Mouse (Mus musculus) hindbrain, embryonic 14.5 days (tissue): Measurements from ENCODE around the gene Hid1. TPM values are rescaled to one million over a fixed set of nuclear protein-coding genes. Genes with fewer than 3 reads are reported as not detected.

Experiments
- ATAC-seq: fragments of 200-750 bp; cut with Nextera tagmentation; 2 replicates; pipeline ENCODE4 v1.8.0; 2017; ENCODE audit warnings: moderate number of reproducible peaks, mild to moderate bottlenecking, moderate TSS enrichment, moderate library complexity; ENCODE audit not compliant: low FRiP score
- DNase-seq: peaks from one replicate; pipeline ENCODE4 v3.0.0-alpha.2; 2015; ENCODE audit warnings: low spot score
- H3K27ac ChIP-seq: fragments of 300-500 bp; sonication (generic); 2 replicates; pipeline ENCODE4 v1.5.1; 2014; ENCODE audit warnings: mild to moderate bottlenecking, moderate library complexity
- H3K27me3 ChIP-seq: fragments of 300-500 bp; sonication (generic); 2 replicates; pipeline ENCODE4 v1.6.1; 2014; ENCODE audit warnings: mild to moderate bottlenecking, low read length, mixed read lengths; ENCODE audit not compliant: control insufficient read depth, insufficient read depth
- H3K36me3 ChIP-seq: fragments of 300-500 bp; sonication (generic); replicated peaks from 2 replicates; pipeline ENCODE4 v1.6.1; 2014; ENCODE audit not compliant: control insufficient read depth, insufficient read depth
- H3K4me1 ChIP-seq: fragments of 300-500 bp; sonication (generic); replicated peaks from 2 replicates; pipeline ENCODE4 v1.6.1; 2014; ENCODE audit warnings: antibody characterized with exemption, low read length, mixed read lengths; ENCODE audit not compliant: control insufficient read depth, insufficient read depth
- H3K4me2 ChIP-seq: fragments of 300-500 bp; sonication (generic); replicated peaks from 2 replicates; pipeline ENCODE4 v1.6.1; 2014; ENCODE audit warnings: mild to moderate bottlenecking, moderate library complexity
- H3K4me3 ChIP-seq: fragments of 300-500 bp; sonication (generic); replicated peaks from 2 replicates; pipeline ENCODE4 v1.5.1; 2014; ENCODE audit warnings: mild to moderate bottlenecking, low read length
- H3K9ac ChIP-seq: fragments of 300-500 bp; sonication (generic); 2 replicates; pipeline ENCODE4 v1.6.1; 2014
- H3K9me3 ChIP-seq: fragments of 300-500 bp; sonication (generic); 2 replicates; pipeline ENCODE4 v1.6.1; 2016; ENCODE audit warnings: low read length; ENCODE audit not compliant: control insufficient read depth
- WGBS: fragments of 180-500 bp; shearing (Covaris S2); extraction: QIAGEN DNeasy Blood & Tissue Kit; methylation state at CpG from one replicate; pipeline ENCODE4 v1.1.7; 2014; 5-methylcytosine and 5-hydroxymethylcytosine counted together
- polyA plus RNA-seq: library from polyadenylated mRNA; unstranded; fragments of >200 nt; fragmentation: Nextera tagmentation; extraction: Ambion mirVana; gene quantifications from 2 replicates; pipeline ENCODE4 v1.2.1, GENCODE M21; 2014

The Hid1 gene
- polyA plus RNA-seq, 1 experiment from 2014 or later = 44.5 TPM

DNA sequence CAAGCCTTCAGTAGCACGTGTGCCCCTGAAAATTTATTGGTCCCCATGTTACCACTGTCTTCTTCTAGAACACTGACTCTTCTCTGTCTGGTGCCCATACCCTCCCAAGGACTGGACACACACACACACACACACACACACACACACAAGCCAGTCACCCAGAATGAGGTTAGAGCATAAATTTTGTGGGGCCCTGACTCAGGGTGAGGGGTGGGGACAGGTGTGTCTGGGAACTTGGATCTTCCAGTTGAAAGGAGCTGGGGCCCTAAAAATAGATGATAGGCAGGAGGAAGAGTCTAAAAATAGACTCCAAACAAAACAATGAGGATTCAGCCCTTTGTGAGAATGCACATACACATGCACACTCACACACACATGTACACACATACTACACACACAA lies 58.8 kb downstream of the Hid1 start:
- no peak for ATAC-seq
- H3K9me3 ChIP-seq = no peaks in the 10 kb centered on the region
- H3K4me2 ChIP-seq = no peak overlapping the region
- WGBS = 80% methylated on average over 1 of the region's 1 CpGs
- no peaks in the 10 kb centered on the region for H3K36me3 ChIP-seq
- no peak overlapping the region for H3K4me3 ChIP-seq
- H3K9ac ChIP-seq = no peak overlapping the region
- H3K27ac ChIP-seq = no peak overlapping the region
- peaks cover 14% of the 10 kb centered on the region; the same call in 1 of the 2 replicates for H3K27me3 ChIP-seq
- DNase-seq = no peak
- no peaks in the 10 kb centered on the region for H3K4me1 ChIP-seq

DNA sequence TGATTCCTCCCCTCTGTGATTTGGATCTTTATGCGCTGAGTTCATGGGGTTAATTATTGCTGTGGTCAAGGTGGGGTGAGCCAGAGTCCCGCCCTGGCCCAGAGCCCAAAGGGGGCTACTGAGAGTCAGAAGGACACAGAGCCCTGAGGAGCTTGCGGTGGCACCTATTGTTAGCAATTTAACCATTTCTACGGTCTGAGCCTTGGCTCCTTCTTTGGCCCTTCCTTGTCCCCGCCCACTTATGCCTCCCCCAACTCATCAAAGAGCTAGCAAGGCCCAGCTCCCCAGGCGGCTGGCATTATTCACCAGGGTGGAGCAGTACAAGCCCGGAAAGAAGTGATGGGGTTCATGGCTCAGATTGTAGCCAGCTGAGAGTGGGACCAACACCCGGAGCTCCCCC lies 60.7 kb downstream of the Hid1 start, which contains the start of gene Otop2:
Otop2 (plus strand) TSS at position 301 of the 400 bp plus-strand sequence.
- DNase-seq = no peak
- Histone ChIP-seq H3K9me3 (no peaks in the 10 kb centered on the region), H3K4me1 (no peaks in the 10 kb centered on the region), H3K9ac (no peak within 1 kb of the TSS), H3K4me3 (no peak within 1 kb of the TSS), H3K4me2 (no peak within 1 kb of the TSS), H3K27me3 (0 out of 2 replicates have a peak, but pooled peaks cover 3% of the 10 kb centered on the region), H3K27ac (no peak within 1 kb of the TSS), H3K36me3 (no peaks in the 10 kb centered on the region)
- 12% methylated on average over 8 of the region's 8 CpGs for WGBS
- no peak for ATAC-seq

DNA sequence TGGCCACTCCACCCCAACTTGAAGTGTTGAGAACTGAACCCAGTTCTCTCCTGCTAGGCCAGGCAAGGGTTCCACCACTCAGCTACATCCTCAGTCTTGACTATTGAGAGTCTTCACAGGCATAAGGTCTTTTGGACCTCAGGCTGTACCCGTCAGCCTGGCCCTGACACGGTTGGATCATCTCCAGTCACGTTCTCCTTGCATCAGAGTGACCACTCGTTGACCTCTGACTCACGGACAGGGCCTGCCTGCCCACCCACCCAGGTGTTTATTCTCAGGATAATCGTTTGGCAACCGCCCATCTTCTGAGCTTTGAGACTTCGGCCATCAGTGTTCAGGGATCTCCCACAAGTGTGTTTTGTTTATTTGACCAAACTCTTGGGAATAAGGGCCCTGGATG lies 64.4 kb downstream of the Hid1 start:
- no peaks in the 10 kb centered on the region for H3K4me1 ChIP-seq
- WGBS = 81% methylated on average over 8 of the region's 8 CpGs
- 0 out of 2 replicates have a peak, but pooled peaks cover 6% of the 10 kb centered on the region for H3K27me3 ChIP-seq
- no peaks in the 10 kb centered on the region for H3K36me3 ChIP-seq
- H3K4me3 ChIP-seq = no peak overlapping the region
- no peak for DNase-seq
- H3K4me2 ChIP-seq = no peak overlapping the region
- H3K9ac ChIP-seq = no peak overlapping the region
- ATAC-seq = no peak
- H3K27ac ChIP-seq = no peak overlapping the region
- H3K9me3 ChIP-seq = 0 out of 2 replicates have a peak, but pooled peaks cover 2% of the 10 kb centered on the region

DNA sequence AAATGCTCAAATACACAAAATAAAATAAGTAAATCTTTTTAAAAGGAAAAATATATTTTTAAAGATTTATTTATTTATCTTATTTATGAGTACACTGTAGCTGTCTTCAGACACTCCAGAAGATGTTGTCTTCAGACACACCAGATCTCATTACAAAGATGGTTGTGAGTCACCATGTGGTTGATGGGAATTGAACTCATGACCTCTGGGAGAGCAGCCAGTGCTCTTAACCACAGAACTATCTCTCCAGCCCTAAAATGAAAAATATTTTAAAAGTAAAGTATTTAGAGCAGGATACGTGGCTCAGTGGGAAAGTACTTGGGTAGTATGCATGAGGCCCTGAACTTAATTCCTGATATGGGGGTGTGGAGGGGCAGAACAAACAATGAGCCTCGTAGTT lies 66.2 kb downstream of the Hid1 start:
- no peak for ATAC-seq
- H3K4me2 ChIP-seq = no peak overlapping the region
- H3K9ac ChIP-seq = no peak overlapping the region
- DNase-seq = no peak
- no peak overlapping the region for H3K4me3 ChIP-seq
- H3K27me3 ChIP-seq = peaks cover 9% of the 10 kb centered on the region; the same call in 1 of the 2 replicates
- no peaks in the 10 kb centered on the region for H3K36me3 ChIP-seq
- WGBS = 91% methylated on average over 2 of the region's 2 CpGs
- H3K4me1 ChIP-seq = peaks cover 6% of the 10 kb centered on the region
- H3K27ac ChIP-seq = no peak overlapping the region
- 0 out of 2 replicates have a peak, but pooled peaks cover 2% of the 10 kb centered on the region for H3K9me3 ChIP-seq

DNA sequence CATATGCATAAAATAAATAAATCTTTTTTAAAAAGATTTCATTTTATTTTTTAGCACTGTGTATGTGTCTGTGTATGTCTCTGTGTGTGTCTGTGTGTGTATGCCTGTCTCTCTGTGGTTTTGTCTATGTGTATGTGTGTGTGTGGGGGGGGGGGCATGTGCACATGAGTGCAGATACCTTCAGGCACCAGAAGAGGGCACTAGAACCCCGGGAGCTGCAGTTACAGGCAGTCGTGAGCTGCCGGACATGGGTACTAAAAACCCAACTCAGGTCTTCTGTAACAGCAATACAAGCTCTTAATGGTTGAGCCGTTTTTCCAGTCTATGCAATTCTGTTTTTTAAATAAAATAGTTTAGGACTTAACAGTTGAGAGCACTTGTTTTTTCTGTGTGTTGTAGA lies 66.8 kb downstream of the Hid1 start:
- no peak overlapping the region for H3K4me2 ChIP-seq
- 85% methylated on average over 4 of the region's 4 CpGs for WGBS
- ATAC-seq = no peak

DNA sequence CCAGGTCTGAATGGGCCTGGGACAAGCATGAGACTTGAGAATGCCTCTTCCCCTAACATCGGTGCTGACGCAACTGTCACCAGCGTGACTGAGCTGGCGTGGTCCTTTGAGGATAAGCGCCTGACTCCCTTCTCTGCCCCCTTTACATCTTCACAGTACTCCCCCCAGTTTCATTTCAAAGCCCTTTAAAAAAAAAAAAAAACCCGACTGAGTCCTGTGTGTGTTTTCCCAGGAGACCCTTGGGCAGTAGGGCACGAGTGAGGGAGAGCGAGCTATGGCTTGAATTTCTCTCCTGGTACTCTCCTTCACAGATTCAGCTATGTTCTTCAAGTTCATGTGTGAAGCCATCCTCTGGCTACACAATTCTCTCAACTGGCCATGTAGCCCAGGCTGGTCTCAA lies 69.4 kb downstream of the Hid1 start:
- WGBS = 66% methylated on average over 8 of the region's 8 CpGs
- Histone ChIP-seq H3K9ac (no peak overlapping the region), H3K4me2 (peak overlapping the region; percentile 86), H3K4me1 (peaks cover 6% of the 10 kb centered on the region), H3K36me3 (no peaks in the 10 kb centered on the region), H3K4me3 (no peak overlapping the region), H3K9me3 (0 out of 2 replicates have a peak, but pooled peaks cover 2% of the 10 kb centered on the region), H3K27ac (no peak overlapping the region), H3K27me3 (peaks cover 11% of the 10 kb centered on the region; the same call in 1 of the 2 replicates)
- DNase-seq (no peak), ATAC-seq (no peak)

More for the DNA sequence above, 66.8 kb downstream of the Hid1 start:
- no peak for DNase-seq
- Histone ChIP-seq H3K9ac (no peak overlapping the region), H3K4me3 (no peak overlapping the region), H3K4me1 (peaks cover 6% of the 10 kb centered on the region), H3K36me3 (no peaks in the 10 kb centered on the region), H3K9me3 (0 out of 2 replicates have a peak, but pooled peaks cover 2% of the 10 kb centered on the region), H3K27me3 (peaks cover 11% of the 10 kb centered on the region; the same call in 1 of the 2 replicates), H3K27ac (no peak overlapping the region)

Other genes with a start within 250 kb of the Hid1 start
- not detected in 2 replicates for gene Cd300lf, start 233.8 kb downstream of the Hid1 start, polyA plus RNA-seq
- gene Slc9a3r1, start 204.4 kb downstream of the Hid1 start, polyA plus RNA-seq = 60.5 and 65.9 TPM in 2 replicates
- 10.7 and 11.7 TPM in 2 replicates for gene Tmem104, start 180.3 kb downstream of the Hid1 start, polyA plus RNA-seq
- 18.2 and 20.0 TPM in 2 replicates for gene Nat9, start 179.9 kb downstream of the Hid1 start, polyA plus RNA-seq
- gene Grin2c, start 100.5 kb downstream of the Hid1 start, polyA plus RNA-seq = 0.33 and 0.35 TPM in 2 replicates
- 15.2 TPM in 2 replicates for gene Fdxr, start 90.7 kb downstream of the Hid1 start, polyA plus RNA-seq
- gene Fads6, start 70.1 kb downstream of the Hid1 start, polyA plus RNA-seq = 1.4 and 1.5 TPM in 2 replicates
- 0.08 and 0.14 TPM in 2 replicates for gene Otop2, start 60.6 kb downstream of the Hid1 start, polyA plus RNA-seq
- 0.15 TPM in 1 of 2 replicates, not detected in the other for gene Ush1g, start 45.7 kb downstream of the Hid1 start, polyA plus RNA-seq
- gene Otop3, start 33.0 kb downstream of the Hid1 start, polyA plus RNA-seq = 1.8 and 1.9 TPM in 2 replicates
- 25.7 and 28.5 TPM in 2 replicates for gene Cdr2l, start 14.2 kb upstream of the Hid1 start, polyA plus RNA-seq
- 196 and 222 TPM in 2 replicates for gene Mrpl58, start 36.0 kb upstream of the Hid1 start, polyA plus RNA-seq
- gene Atp5h, start 52.2 kb upstream of the Hid1 start, polyA plus RNA-seq = 897 and 1,000 TPM in 2 replicates
- 31.3 and 32.3 TPM in 2 replicates for gene Kctd2, start 52.4 kb upstream of the Hid1 start, polyA plus RNA-seq
- not detected in 2 replicates for gene Trim80, start 72.8 kb upstream of the Hid1 start, polyA plus RNA-seq
- gene Slc16a5, start 94.7 kb upstream of the Hid1 start, polyA plus RNA-seq = 0.18 TPM in 1 of 2 replicates, not detected in the other
- 14.2 and 14.8 TPM in 2 replicates for gene Armc7, start 107.9 kb upstream of the Hid1 start, polyA plus RNA-seq
- gene Nt5c, start 124.1 kb upstream of the Hid1 start, polyA plus RNA-seq = 85.3 and 98.0 TPM in 2 replicates
- 1,350 and 1,384 TPM in 2 replicates for gene Jpt1, start 146.6 kb upstream of the Hid1 start, polyA plus RNA-seq
- 968 and 989 TPM in 2 replicates for gene Sumo2, start 168.5 kb upstream of the Hid1 start, polyA plus RNA-seq
- 95.2 and 99.8 TPM in 2 replicates for gene Nup85, start 196.7 kb upstream of the Hid1 start, polyA plus RNA-seq
- 72.5 and 74.1 TPM in 2 replicates for gene Mrps7, start 236.2 kb upstream of the Hid1 start, polyA plus RNA-seq
- gene Gga3, start 236.3 kb upstream of the Hid1 start, polyA plus RNA-seq = 34.1 and 39.4 TPM in 2 replicates
- 11.3 and 13.5 TPM in 2 replicates for gene Mif4gd, start 245.2 kb upstream of the Hid1 start, polyA plus RNA-seq